22 mouse cellular contexts compared by ENCODE assay signal in genomic region chr2:78010066-78010690, GRCm38 (mm10).
DNase-seq lines count a peak whose midpoint lies in the region; ATAC-seq and TF ChIP-seq lines count a peak whose summit lies in the region.
"Had no signal": no experiment of that assay in that cellular context is flagged by ENCODE, and none has a peak within 500 bp of the region (broad histone marks: within the 10 kb centered on the region; RNA-seq: fewer than 3 reads in every experiment).

No protein-coding gene starts in this region.

- H3K9me3 ChIP-seq in forebrain, postnatal 0 days (ENCODE audit: low read length): no peaks in the 10 kb centered on the region
- no peaks in the 10 kb centered on the region for H3K9me3 ChIP-seq in forebrain, embryonic 14.5 days (replicated peaks; ENCODE audit: control insufficient read depth, low read length)
- no peaks in the 10 kb centered on the region for H3K9me3 ChIP-seq in midbrain, embryonic 15.5 days
- no peaks in the 10 kb centered on the region for H3K9me3 ChIP-seq in neural tube, embryonic 15.5 days (replicated peaks)
- H3K9me3 ChIP-seq: embryonic facial prominence, embryonic 13.5 days; embryonic facial prominence, embryonic 15.5 days; forebrain, embryonic 10.5 days; forebrain, embryonic 12.5 days; forebrain, embryonic 15.5 days had no signal

- H3K4me3 ChIP-seq in forebrain, postnatal 0 days (ENCODE audit: low read depth, low read length): no peak overlapping the region
- no peak overlapping the region for H3K4me3 ChIP-seq in forebrain, embryonic 14.5 days (ENCODE audit: low read depth, low read length)
- H3K4me3 ChIP-seq in midbrain, embryonic 15.5 days: no peak overlapping the region
- H3K4me3 ChIP-seq in neural tube, embryonic 15.5 days (replicated peaks): no peak overlapping the region
- H3K4me3 ChIP-seq: embryonic facial prominence, embryonic 13.5 days; embryonic facial prominence, embryonic 15.5 days; erythroblast, embryonic 14.5 days; forebrain, embryonic 10.5 days; forebrain, embryonic 12.5 days; forebrain, embryonic 15.5 days had no signal

- ATAC-seq in forebrain, postnatal 0 days: peak; percentile 6; the same call in 1 of the 2 replicates
- ATAC-seq in forebrain, embryonic 14.5 days: no peak
- ATAC-seq in midbrain, embryonic 15.5 days (replicated peaks): no peak
- ATAC-seq in neural tube, embryonic 15.5 days (ENCODE audit: low FRiP score): no peak
- ATAC-seq: forebrain, embryonic 15.5 days had no signal

- H3K4me1 ChIP-seq in forebrain, postnatal 0 days (ENCODE audit: insufficient read depth): no peaks in the 10 kb centered on the region
- H3K4me1 ChIP-seq in forebrain, embryonic 14.5 days (ENCODE audit: control insufficient read depth, insufficient read depth, low read length): no peaks in the 10 kb centered on the region
- H3K4me1 ChIP-seq in midbrain, embryonic 15.5 days: no peaks in the 10 kb centered on the region
- H3K4me1 ChIP-seq in neural tube, embryonic 15.5 days: no peaks in the 10 kb centered on the region
- H3K4me1 ChIP-seq: embryonic facial prominence, embryonic 13.5 days; embryonic facial prominence, embryonic 15.5 days; forebrain, embryonic 10.5 days; forebrain, embryonic 12.5 days; forebrain, embryonic 15.5 days had no signal

- no peak overlapping the region for H3K27ac ChIP-seq in forebrain, postnatal 0 days (ENCODE audit: low read depth, low read length)
- no peak overlapping the region for H3K27ac ChIP-seq in forebrain, embryonic 14.5 days (ENCODE audit: low read depth, low read length)
- H3K27ac ChIP-seq in midbrain, embryonic 15.5 days: no peak overlapping the region
- H3K27ac ChIP-seq in neural tube, embryonic 15.5 days (replicated peaks): no peak overlapping the region
- H3K27ac ChIP-seq: embryonic facial prominence, embryonic 13.5 days; embryonic facial prominence, embryonic 15.5 days; forebrain, embryonic 10.5 days; forebrain, embryonic 12.5 days; forebrain, embryonic 15.5 days had no signal

- WGBS in forebrain, postnatal 0 days: 71% methylated on average over 5 of the region's 5 CpGs
- 79% methylated on average over 5 of the region's 5 CpGs for WGBS in forebrain, embryonic 14.5 days
- WGBS in midbrain, embryonic 15.5 days: 74% methylated on average over 5 of the region's 5 CpGs
- WGBS in neural tube, embryonic 15.5 days: 77% methylated on average over 5 of the region's 5 CpGs

- H3K27me3 ChIP-seq in forebrain, postnatal 0 days (ENCODE audit: insufficient read depth, low read length): no peaks in the 10 kb centered on the region
- no peaks in the 10 kb centered on the region for H3K27me3 ChIP-seq in forebrain, embryonic 14.5 days (replicated peaks; ENCODE audit: control insufficient read depth, insufficient read depth, low read length)
- no peaks in the 10 kb centered on the region for H3K27me3 ChIP-seq in midbrain, embryonic 15.5 days (replicated peaks)
- H3K27me3 ChIP-seq in neural tube, embryonic 15.5 days (replicated peaks): no peaks in the 10 kb centered on the region
- H3K27me3 ChIP-seq: embryonic facial prominence, embryonic 13.5 days; embryonic facial prominence, embryonic 15.5 days; forebrain, embryonic 12.5 days; forebrain, embryonic 15.5 days had no signal

- no peak for DNase-seq in forebrain, postnatal 0 days
- no peak for DNase-seq in forebrain, embryonic 14.5 days (ENCODE audit: low spot score)
- peak; percentile 3 for DNase-seq in c-Kit-positive CD71-positive TER-119-positive erythroid progenitor cells, embryonic 14.5 days (ENCODE audit: low spot score)
- peak; percentile 12 for DNase-seq in hindlimb bud, embryonic 11.5 days (ENCODE audit: extremely low spot score, low read depth, low spot score)
- DNase-seq in adrenal gland, postnatal 14 days: no peak
- DNase-seq: adrenal gland, postnatal 10 days; adrenal gland, postnatal 36 days; cerebellum, adult 11 months; cerebellum, adult 18-20 months; cerebellum, adult 8-10 months; cerebellum, adult 9-11 months; cerebellum, postnatal 14 days; cerebellum, postnatal 36 days; embryo, embryonic 11 days had no signal

- H3K9ac ChIP-seq in forebrain, postnatal 0 days: no peak overlapping the region
- H3K9ac ChIP-seq in forebrain, embryonic 14.5 days (ENCODE audit: low read length): no peak overlapping the region
- no peak overlapping the region for H3K9ac ChIP-seq in midbrain, embryonic 15.5 days
- no peak overlapping the region for H3K9ac ChIP-seq in neural tube, embryonic 15.5 days (replicated peaks)
- H3K9ac ChIP-seq: embryonic facial prominence, embryonic 13.5 days; embryonic facial prominence, embryonic 15.5 days; forebrain, embryonic 12.5 days; forebrain, embryonic 15.5 days had no signal

- no peak for TF ChIP-seq CTCF in forebrain, postnatal 0 days (IDR thresholded peaks at IDR 0.05; ENCODE audit: low read depth)

- no peak overlapping the region for H3K4me2 ChIP-seq in forebrain, postnatal 0 days (ENCODE audit: low read depth)
- H3K4me2 ChIP-seq in forebrain, embryonic 14.5 days (ENCODE audit: low read length): no peak overlapping the region
- no peak overlapping the region for H3K4me2 ChIP-seq in midbrain, embryonic 15.5 days
- H3K4me2 ChIP-seq in neural tube, embryonic 15.5 days: no peak overlapping the region
- H3K4me2 ChIP-seq: embryonic facial prominence, embryonic 13.5 days; embryonic facial prominence, embryonic 15.5 days; forebrain, embryonic 12.5 days; forebrain, embryonic 15.5 days had no signal

- H3K36me3 ChIP-seq in forebrain, postnatal 0 days (ENCODE audit: insufficient read depth): no peaks in the 10 kb centered on the region
- no peaks in the 10 kb centered on the region for H3K36me3 ChIP-seq in forebrain, embryonic 14.5 days (ENCODE audit: control insufficient read depth, insufficient read depth, low read length)
- H3K36me3 ChIP-seq in midbrain, embryonic 15.5 days (replicated peaks): no peaks in the 10 kb centered on the region
- no peaks in the 10 kb centered on the region for H3K36me3 ChIP-seq in neural tube, embryonic 15.5 days
- H3K36me3 ChIP-seq: embryonic facial prominence, embryonic 13.5 days; embryonic facial prominence, embryonic 15.5 days; forebrain, embryonic 10.5 days; forebrain, embryonic 12.5 days; forebrain, embryonic 15.5 days had no signal

Comparison
In these comparisons a context has a peak if more than half of its experiments do, and no peak if none do; other contexts are left out.
1. DNase-seq: peak in c-Kit-positive CD71-positive TER-119-positive erythroid progenitor cells, embryonic 14.5 days (single experiment) and hindlimb bud, embryonic 11.5 days (single experiment); none in forebrain, postnatal 0 days (single experiment), forebrain, embryonic 14.5 days (single experiment) and adrenal gland, postnatal 14 days (single experiment).